Mouse (Mus musculus) heart, embryonic 16.5 days (tissue): ENCODE data around the gene Gm3411. TPM values are rescaled to one million over a fixed set of nuclear protein-coding genes. Genes with fewer than 3 reads are reported as not detected.
"Not testable (repeated sequence)": the region's sequence is repeated elsewhere in the genome, so short reads cannot be mapped to it uniquely, and the experiment has no call there.

Source experiments
- ATAC-seq: fragments of 200-750 bp; cut with Nextera tagmentation; replicated peaks from 2 replicates; pipeline ENCODE4 v1.8.0; 2017; ENCODE audit warnings: moderate number of reproducible peaks; ENCODE audit not compliant: insufficient read depth, low FRiP score; ENCODE audit errors: extremely low read depth
- H3K27ac ChIP-seq: fragments of 300-500 bp; sonication (generic); 2 replicates; pipeline ENCODE4 v1.5.1; 2014; ENCODE audit warnings: mild to moderate bottlenecking, low read length, control low read depth, moderate library complexity
- H3K27me3 ChIP-seq: fragments of 300-500 bp; sonication (generic); 2 replicates; pipeline ENCODE4 v1.6.1; 2014; ENCODE audit warnings: low read length, mixed read lengths; ENCODE audit not compliant: control insufficient read depth, insufficient read depth
- H3K36me3 ChIP-seq: fragments of 300-500 bp; sonication (generic); 2 replicates; pipeline ENCODE4 v1.6.1; 2014; ENCODE audit not compliant: control insufficient read depth, insufficient read depth
- H3K4me1 ChIP-seq: fragments of 300-500 bp; sonication (generic); 2 replicates; pipeline ENCODE4 v1.6.1; 2014; ENCODE audit warnings: low read length, mixed read lengths; ENCODE audit not compliant: control insufficient read depth, insufficient read depth
- H3K4me2 ChIP-seq: fragments of 300-500 bp; sonication (generic); 2 replicates; pipeline ENCODE4 v1.6.1; 2014; ENCODE audit warnings: low read depth, mild to moderate bottlenecking, control low read depth, low read length
- H3K4me3 ChIP-seq: fragments of 300-500 bp; sonication (generic); 2 replicates; pipeline ENCODE4 v1.5.1; 2014; ENCODE audit warnings: mild to moderate bottlenecking, control low read depth, low read length
- H3K9ac ChIP-seq: fragments of 300-500 bp; sonication (generic); 2 replicates; pipeline ENCODE4 v1.6.1; 2014; ENCODE audit warnings: low read length, control low read depth
- H3K9me3 ChIP-seq: fragments of 300-500 bp; sonication (generic); replicated peaks from 2 replicates; pipeline ENCODE4 v1.6.1; 2016; ENCODE audit warnings: low read length; ENCODE audit not compliant: control insufficient read depth
- WGBS: fragments of 180-500 bp; shearing (Covaris S2); extraction: QIAGEN DNeasy Blood & Tissue Kit; methylation state at CpG from one replicate; pipeline ENCODE4 v1.1.7; 2014; 5-methylcytosine and 5-hydroxymethylcytosine counted together
- polyA plus RNA-seq: library from polyadenylated mRNA; unstranded; fragments of >200 nt; fragmentation: Nextera tagmentation; extraction: Ambion mirVana; gene quantifications from 2 replicates; pipeline ENCODE4 v1.2.1, GENCODE M21; 2015

Gene Gm3411
- 2.3 and 2.9 TPM in 2 replicates for polyA plus RNA-seq

GRCm38 (mm10) chr14:6286931-6287715 lies at the start of gene Gm3411:
Gene Gm3411 (minus strand): TSS chr14:6287250.
- Histone ChIP-seq H3K4me2 (peak within 1 kb of the TSS; percentile 65), H3K9ac (peak within 1 kb of the TSS; percentile 68), H3K4me3 (peak within 1 kb of the TSS; percentile 52)
- not testable (repeated sequence) for H3K4me1 ChIP-seq, H3K36me3 ChIP-seq, H3K27me3 ChIP-seq, ATAC-seq, H3K9me3 ChIP-seq, H3K27ac ChIP-seq
- WGBS = 1% methylated on average over 38 of the region's 57 CpGs

- not testable (repeated sequence) for ATAC-seq
Measured at GRCm38 (mm10) chr14:6304743-6305142, 17.7 kb upstream of the Gm3411 start, which contains the start of gene Gm21103. Gene Gm21103 (minus strand): TSS chr14:6304843.

GRCm38 (mm10) chr14:6219192-6219591 lies 67.9 kb downstream of the Gm3411 start, which contains the start of gene Gm21560:
Gene Gm21560 (minus strand): TSS chr14:6219292.
- 50% methylated on average over 1 of the region's 2 CpGs for WGBS
- H3K9me3 ChIP-seq, ATAC-seq, H3K27ac ChIP-seq, H3K27me3 ChIP-seq, H3K4me3 ChIP-seq, H3K36me3 ChIP-seq, H3K9ac ChIP-seq, H3K4me1 ChIP-seq, H3K4me2 ChIP-seq: not testable (repeated sequence)

More at GRCm38 (mm10) chr14:6304743-6305142, 17.7 kb upstream of the Gm3411 start, which contains the start of gene Gm21103:
- H3K27ac ChIP-seq, H3K4me2 ChIP-seq, H3K9me3 ChIP-seq, H3K36me3 ChIP-seq, H3K9ac ChIP-seq, H3K4me3 ChIP-seq, H3K27me3 ChIP-seq, H3K4me1 ChIP-seq: not testable (repeated sequence)
- 79% methylated on average over 2 of the region's 2 CpGs for WGBS

Other genes starting within 250 kb of the Gm3411 start
- not detected in 2 replicates for gene Gm6337, start 229.0 kb downstream of the Gm3411 start, polyA plus RNA-seq
- gene Gm8206, start 193.3 kb downstream of the Gm3411 start, polyA plus RNA-seq = 0.43 and 0.60 TPM in 2 replicates
- gene Gm3468, start 178.6 kb downstream of the Gm3411 start, polyA plus RNA-seq = 2.0 and 2.7 TPM in 2 replicates
- gene Gm3476, start 161.4 kb downstream of the Gm3411 start, polyA plus RNA-seq = not detected in 2 replicates
- not detected in 2 replicates for gene Gm21560, start 68.0 kb downstream of the Gm3411 start, polyA plus RNA-seq
- gene Gm21103, start 17.6 kb upstream of the Gm3411 start, polyA plus RNA-seq = 0.14 TPM in 1 of 2 replicates, not detected in the other
- not detected in 2 replicates for gene Gm3618, start 56.4 kb upstream of the Gm3411 start, polyA plus RNA-seq
- not detected in 2 replicates for gene Gm16440, start 103.1 kb upstream of the Gm3411 start, polyA plus RNA-seq
- 1.9 and 3.7 TPM in 2 replicates for gene Gm3591, start 125.2 kb upstream of the Gm3411 start, polyA plus RNA-seq
- gene Gm3594, start 157.4 kb upstream of the Gm3411 start, polyA plus RNA-seq = not detected in 2 replicates